Mouse (Mus musculus) heart, postnatal 0 days (tissue): ENCODE results near the gene Sbds.

Experiments
- CTCF ChIP-seq: IDR thresholded peaks from 2 replicates; pipeline ENCODE4 v1.5.1; 2016; ENCODE audit warnings: antibody characterized with exemption, control low read depth, low read depth
- EP300 ChIP-seq: IDR thresholded peaks from 2 replicates; pipeline ENCODE4 v1.6.1; 2016; ENCODE audit warnings: antibody characterized with exemption, low read depth

GRCm38 (mm10) chr5:130294598-130294997 is 39.3 kb upstream of the Sbds start:
- TF ChIP-seq CTCF, result no peak
- TF ChIP-seq EP300, result no peak
